Mouse (Mus musculus) erythroblast, embryonic 14.5 days (primary cell): ENCODE results near the gene Gas6. TPM values are rescaled to one million over a fixed set of nuclear protein-coding genes. Genes with fewer than 3 reads are reported as not detected.

ENCODE experiments used
- H3K27me3 ChIP-seq: 2 replicates; pipeline ENCODE4 v1.6.1; 2012; ENCODE audit warnings: inconsistent platforms; ENCODE audit not compliant: control insufficient read depth
- H3K36me3 ChIP-seq: 2 replicates; pipeline ENCODE4 v1.6.1; 2012; ENCODE audit warnings: mild to moderate bottlenecking, inconsistent platforms; ENCODE audit not compliant: control insufficient read depth
- H3K4me1 ChIP-seq: 2 replicates; pipeline ENCODE4 v1.6.1; 2012; ENCODE audit warnings: inconsistent platforms; ENCODE audit not compliant: control insufficient read depth
- H3K4me3 ChIP-seq: replicated peaks from 2 replicates; pipeline ENCODE3; 2012; ENCODE audit warnings: moderate library complexity, mild to moderate bottlenecking, inconsistent platforms
- H3K9me3 ChIP-seq: 2 replicates; pipeline ENCODE4 v1.6.1; 2012; ENCODE audit warnings: low read length, inconsistent platforms, mixed read lengths; ENCODE audit not compliant: control insufficient read depth
- GATA1 ChIP-seq: IDR thresholded peaks from 2 replicates; pipeline ENCODE4 v1.6.1; 2012; ENCODE audit warnings: low read length, inconsistent platforms, mixed read lengths
- TAL1 ChIP-seq: IDR thresholded peaks from 3 replicates; pipeline ENCODE4 v1.6.1; 2012; ENCODE audit warnings: low read length, inconsistent platforms, mixed read lengths
- polyA plus RNA-seq: library from polyadenylated mRNA; stranded (reverse); fragments of >175 nt; gene quantifications from 2 replicates; pipeline ENCODE4 v1.2.3, GENCODE M21; 2012

Gene Gas6
- polyA plus RNA-seq, 1 experiment: 0.04 TPM

GRCm38 (mm10) chr8:13430866-13431265, 63.4 kb downstream of the Gas6 start:
- H3K4me3 ChIP-seq: no peak overlapping the region

GRCm38 (mm10) chr8:13430412-13430811, 63.9 kb downstream of the Gas6 start:
- H3K4me3 ChIP-seq: no peak overlapping the region
- TF ChIP-seq GATA1: no peak
- TF ChIP-seq TAL1: no peak

More at GRCm38 (mm10) chr8:13430866-13431265, 63.4 kb downstream of the Gas6 start:
- no peak for TF ChIP-seq TAL1
- TF ChIP-seq GATA1: no peak
- no peaks in the 10 kb centered on the region for H3K36me3 ChIP-seq
- no peaks in the 10 kb centered on the region for H3K9me3 ChIP-seq
- H3K27me3 ChIP-seq: peaks cover 24% of the 10 kb centered on the region
- no peaks in the 10 kb centered on the region for H3K4me1 ChIP-seq

GRCm38 (mm10) chr8:13428156-13428555, 66.1 kb downstream of the Gas6 start:
- Histone ChIP-seq H3K4me3 (no peak overlapping the region), H3K36me3 (no peaks in the 10 kb centered on the region), H3K27me3 (no peaks in the 10 kb centered on the region; the same call in 1 of the 2 replicates), H3K4me1 (no peaks in the 10 kb centered on the region), H3K9me3 (no peaks in the 10 kb centered on the region)
- TF ChIP-seq GATA1 (no peak), TAL1 (no peak)

More at GRCm38 (mm10) chr8:13430412-13430811, 63.9 kb downstream of the Gas6 start:
- Histone ChIP-seq H3K27me3 (peaks cover 20% of the 10 kb centered on the region), H3K9me3 (no peaks in the 10 kb centered on the region), H3K4me1 (no peaks in the 10 kb centered on the region), H3K36me3 (no peaks in the 10 kb centered on the region)

GRCm38 (mm10) chr8:13427351-13427750, 66.9 kb downstream of the Gas6 start:
- H3K9me3 ChIP-seq: no peaks in the 10 kb centered on the region
- H3K4me1 ChIP-seq: no peaks in the 10 kb centered on the region
- no peaks in the 10 kb centered on the region; the same call in 1 of the 2 replicates for H3K27me3 ChIP-seq
- H3K36me3 ChIP-seq: no peaks in the 10 kb centered on the region
- H3K4me3 ChIP-seq: no peak overlapping the region
- TF ChIP-seq GATA1 (no peak), TAL1 (no peak)

GRCm38 (mm10) chr8:13420970-13421369, 73.3 kb downstream of the Gas6 start:
- H3K4me3 ChIP-seq: no peak overlapping the region
- H3K36me3 ChIP-seq: no peaks in the 10 kb centered on the region
- no peaks in the 10 kb centered on the region for H3K4me1 ChIP-seq
- no peak for TF ChIP-seq GATA1
- no peak for TF ChIP-seq TAL1
- no peaks in the 10 kb centered on the region for H3K27me3 ChIP-seq
- H3K9me3 ChIP-seq: no peaks in the 10 kb centered on the region

GRCm38 (mm10) chr8:13419111-13419639, 75.1 kb downstream of the Gas6 start:
- Histone ChIP-seq H3K4me1 (no peaks in the 10 kb centered on the region), H3K27me3 (no peaks in the 10 kb centered on the region), H3K4me3 (no peak overlapping the region), H3K9me3 (no peaks in the 10 kb centered on the region), H3K36me3 (no peaks in the 10 kb centered on the region)
- TF ChIP-seq GATA1 (no peak), TAL1 (no peak)

GRCm38 (mm10) chr8:13415879-13416278, 78.4 kb downstream of the Gas6 start:
- no peaks in the 10 kb centered on the region for H3K9me3 ChIP-seq
- no peak overlapping the region for H3K4me3 ChIP-seq
- TF ChIP-seq GATA1 (no peak), TAL1 (no peak)
- no peaks in the 10 kb centered on the region for H3K4me1 ChIP-seq
- H3K27me3 ChIP-seq: no peaks in the 10 kb centered on the region
- H3K36me3 ChIP-seq: no peaks in the 10 kb centered on the region

Other genes starting within 250 kb of the Gas6 start
- not detected in 2 replicates for gene Adprhl1, start 240.3 kb downstream of the Gas6 start, polyA plus RNA-seq
- 0.21 and 0.34 TPM in 2 replicates for gene Dcun1d2, start 206.4 kb downstream of the Gas6 start, polyA plus RNA-seq
- 0.45 and 0.50 TPM in 2 replicates for gene Tmco3, start 206.3 kb downstream of the Gas6 start, polyA plus RNA-seq
- 1.4 and 2.2 TPM in 2 replicates for gene Tfdp1, start 155.7 kb downstream of the Gas6 start, polyA plus RNA-seq
- not detected in 2 replicates for gene Atp4b, start 97.7 kb downstream of the Gas6 start, polyA plus RNA-seq
- not detected in 2 replicates for gene Grk1, start 89.4 kb downstream of the Gas6 start, polyA plus RNA-seq
- gene Tmem255b, start 59.3 kb downstream of the Gas6 start, polyA plus RNA-seq: not detected in 2 replicates
- not detected in 2 replicates for gene 1700029H14Rik, start 68.0 kb upstream of the Gas6 start, polyA plus RNA-seq
- gene Rasa3, start 183.1 kb upstream of the Gas6 start, polyA plus RNA-seq: 0.10 and 0.12 TPM in 2 replicates
- gene Cfap97d2, start 211.4 kb upstream of the Gas6 start, polyA plus RNA-seq: not detected in 2 replicates